Mouse (Mus musculus) CH12.LX (cell line): ENCODE data around the gene Ints3. TPM values are rescaled to one million over a fixed set of nuclear protein-coding genes. Genes with fewer than 3 reads are reported as not detected.

Experiments
- DNase-seq: peaks from one replicate; pipeline ENCODE4 v3.0.0-alpha.2; 2013; ENCODE audit errors: extremely low read depth
- H3K27ac ChIP-seq: 2 replicates; pipeline ENCODE4 v1.5.1; 2012; ENCODE audit warnings: low read depth, mild to moderate bottlenecking, control low read depth, moderate library complexity; ENCODE audit not compliant: insufficient read depth
- H3K27me3 ChIP-seq: replicated peaks from 2 replicates; pipeline ENCODE3; 2012; ENCODE audit warnings: inconsistent platforms
- H3K36me3 ChIP-seq, 2 experiments: replicated peaks in 1 of 2; 2 replicates each; pipeline versions ENCODE3 to v1.6.1; 2012; ENCODE audit warnings: inconsistent platforms in 1 of 2, low read length in 1 of 2, mild to moderate bottlenecking in 1 of 2, mixed read lengths in 1 of 2, moderate library complexity in 1 of 2; ENCODE audit not compliant: control insufficient read depth in 1 of 2, insufficient read depth in 1 of 2
- H3K4me1 ChIP-seq, 2 experiments: 2 replicates each; pipeline ENCODE4 v1.6.1; 2012; ENCODE audit warnings: inconsistent platforms in 1 of 2, moderate library complexity in 1 of 2; ENCODE audit not compliant: insufficient read depth in 2 of 2, control insufficient read depth in 1 of 2
- H3K4me2 ChIP-seq: 2 replicates; pipeline ENCODE4 v1.6.1; 2012; ENCODE audit warnings: low read depth, mild to moderate bottlenecking, control low read depth; ENCODE audit not compliant: poor library complexity, insufficient read depth, severe bottlenecking
- H3K4me3 ChIP-seq, 3 experiments: fragments of 150-350 bp in 1 of 3; sonication (generic) in 1 of 3; replicated peaks in 1 of 3; 2 replicates each; pipeline versions ENCODE3 to v1.5.1; 2011 to 2012; ENCODE audit warnings: low read depth in 2 of 3, low read length in 2 of 3, mild to moderate bottlenecking in 2 of 3, moderate library complexity in 2 of 3, control low read depth in 1 of 3, improper control_type of control experiment in 1 of 3, inconsistent platforms in 1 of 3, mixed read lengths in 1 of 3; ENCODE audit not compliant: poor library complexity in 1 of 3
- H3K79me2 ChIP-seq: replicated peaks from 2 replicates; pipeline ENCODE4 v1.6.1; 2012; ENCODE audit warnings: mild to moderate bottlenecking, moderate library complexity; ENCODE audit not compliant: control insufficient read depth, poor library complexity, insufficient read depth, severe bottlenecking; ENCODE audit errors: extremely low read depth
- H3K9ac ChIP-seq: 2 replicates; pipeline ENCODE4 v1.6.1; 2012; ENCODE audit warnings: low read depth, mild to moderate bottlenecking, control low read depth, moderate library complexity; ENCODE audit not compliant: insufficient read depth
- H3K9me3 ChIP-seq: replicated peaks from 2 replicates; pipeline ENCODE3; 2012; ENCODE audit warnings: low read length, inconsistent platforms, mixed read lengths
- BHLHE40 ChIP-seq: IDR thresholded peaks from 2 replicates; pipeline ENCODE4 v1.6.1; 2011; ENCODE audit warnings: mild to moderate bottlenecking, low read depth, low read length, improper control_type of control experiment
- CHD2 ChIP-seq: IDR thresholded peaks from 2 replicates; pipeline ENCODE4 v1.6.1; 2011; ENCODE audit warnings: low read length, improper control_type of control experiment
- ELF1 ChIP-seq: IDR thresholded peaks from 2 replicates; pipeline ENCODE4 v1.6.1; 2014; ENCODE audit warnings: low read depth, mild to moderate bottlenecking, inconsistent platforms, low read length, improper control_type of control experiment
- EP300 ChIP-seq: IDR thresholded peaks from 2 replicates; pipeline ENCODE4 v1.6.1; 2011; ENCODE audit warnings: low read length, improper control_type of control experiment
- GABPA ChIP-seq: IDR thresholded peaks from 2 replicates; pipeline ENCODE4 v1.6.1; 2012; ENCODE audit warnings: low read depth, low read length, improper control_type of control experiment, inconsistent platforms; ENCODE audit not compliant: insufficient replicate concordance
- HCFC1 ChIP-seq: IDR thresholded peaks from 2 replicates; pipeline ENCODE4 v1.6.1; 2012; ENCODE audit warnings: low read depth, mild to moderate bottlenecking, inconsistent platforms, low read length, improper control_type of control experiment
- IRF4 ChIP-seq: IDR thresholded peaks from 2 replicates; pipeline ENCODE4 v1.6.1; 2014; ENCODE audit warnings: low read depth, mild to moderate bottlenecking, inconsistent platforms, low read length, improper control_type of control experiment
- JUND ChIP-seq: conservative IDR thresholded peaks from 2 replicates; pipeline ENCODE4 v1.6.1; 2011; ENCODE audit warnings: low read depth, low read length, improper control_type of control experiment
- MAFK ChIP-seq: IDR thresholded peaks from 2 replicates; pipeline ENCODE4 v1.6.1; 2011; ENCODE audit warnings: low read length, improper control_type of control experiment; ENCODE audit not compliant: insufficient replicate concordance
- MAX ChIP-seq: IDR thresholded peaks from 2 replicates; pipeline ENCODE4 v1.6.1; 2011; ENCODE audit warnings: low read length, improper control_type of control experiment
- MAZ ChIP-seq: IDR thresholded peaks from 2 replicates; pipeline ENCODE4 v1.6.1; 2012; ENCODE audit warnings: low read depth, mild to moderate bottlenecking, inconsistent platforms, low read length, improper control_type of control experiment, moderate library complexity
- MYC ChIP-seq: IDR thresholded peaks from 2 replicates; pipeline ENCODE4 v1.6.1; 2011; ENCODE audit warnings: low read depth, mild to moderate bottlenecking, improper control_type of control experiment, low read length
- NRF1 ChIP-seq: IDR thresholded peaks from 2 replicates; pipeline ENCODE4 v1.6.1; 2014; ENCODE audit warnings: low read depth, mild to moderate bottlenecking, inconsistent platforms, low read length, improper control_type of control experiment, moderate library complexity
- PAX5 ChIP-seq: IDR thresholded peaks from 2 replicates; pipeline ENCODE4 v1.6.1; 2012; ENCODE audit warnings: low read length, inconsistent platforms, mixed read lengths
- RCOR1 ChIP-seq: conservative IDR thresholded peaks from 2 replicates; pipeline ENCODE4 v1.6.1; 2012; ENCODE audit warnings: low read depth, mild to moderate bottlenecking, inconsistent platforms, low read length, improper control_type of control experiment
- SIN3A ChIP-seq: IDR thresholded peaks from 2 replicates; pipeline ENCODE4 v1.6.1; 2012; ENCODE audit warnings: low read length, improper control_type of control experiment, inconsistent platforms
- SMC3 ChIP-seq: IDR thresholded peaks from 2 replicates; pipeline ENCODE4 v1.6.1; 2011; ENCODE audit warnings: low read depth, low read length, improper control_type of control experiment
- TCF12 ChIP-seq: IDR thresholded peaks from 2 replicates; pipeline ENCODE4 v1.6.1; 2014; ENCODE audit warnings: low read depth, mild to moderate bottlenecking, inconsistent platforms, low read length, improper control_type of control experiment
- UBTF ChIP-seq: IDR thresholded peaks from 2 replicates; pipeline ENCODE4 v1.6.1; 2012; ENCODE audit warnings: low read depth, mild to moderate bottlenecking, inconsistent platforms, low read length, improper control_type of control experiment, moderate library complexity
- ZNF384 ChIP-seq: IDR thresholded peaks from 2 replicates; pipeline ENCODE4 v1.6.1; 2012; ENCODE audit warnings: low read depth, low read length, improper control_type of control experiment, inconsistent platforms
- dilution Hi-C: fragments of 300-500 bp; cut with MboI; formaldehyde crosslinking; loops from 2 replicates; pipeline ENCODE4 v1.14.3; 2020; ENCODE audit warnings: low sequenced_read_pairs; ENCODE audit not compliant: extremely low pct_unique_long_range_greater_than_20kb, extremely low pct_ligation_motif_present
- in situ Hi-C: fragments of 300-500 bp; cut with MboI; formaldehyde crosslinking; loops from 3 replicates; pipeline ENCODE4 v1.14.3; 2019; ENCODE audit warnings: low sequenced_read_pairs, low pct_ligation_motif_present, low pct_unique_long_range_greater_than_20kb, mixed read lengths
- polyA plus RNA-seq: library from polyadenylated mRNA; unstranded; fragments of >175 nt; gene quantifications from 2 replicates; pipeline ENCODE4 v1.2.1, GENCODE M21; 2012; ENCODE audit warnings: low read depth; ENCODE audit not compliant: insufficient read length
- total RNA-seq, 2 experiments: library from RNA; depleted of rRNA; stranded (reverse); fragments of 300-350 nt in 1 of 2; fragments of >200 nt in 1 of 2; gene quantifications; 2 replicates each; pipeline ENCODE4 v1.2.3; 2012 to 2014

The Ints3 gene
- total and polyA plus RNA-seq, 3 experiments: 20.5 to 45.9 (median 30.7) TPM

DNA sequence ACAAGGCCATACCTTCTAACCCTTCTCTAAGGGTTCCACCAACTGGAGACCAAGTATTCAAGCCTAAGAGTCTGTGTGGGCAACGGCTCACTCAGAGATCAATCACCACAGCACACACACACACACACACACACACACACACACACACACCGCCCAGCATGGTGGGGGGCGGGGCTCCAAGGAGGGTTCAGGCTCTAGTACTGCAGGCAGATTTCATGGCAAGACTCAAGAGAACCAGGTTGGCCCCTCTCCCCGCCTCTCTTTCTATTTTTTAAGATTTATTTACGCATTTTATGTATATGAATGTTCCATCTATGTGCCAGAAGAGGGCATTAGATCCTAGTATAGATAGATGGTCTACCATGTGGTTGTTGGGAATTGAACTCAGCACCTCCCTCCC, 60.6 kb downstream of the Ints3 start:
- Histone ChIP-seq H3K4me3 (no peak overlapping the region), H3K9ac (no peak overlapping the region), H3K79me2 (no peaks in the 10 kb centered on the region), H3K4me1 (peaks cover 8 to 21% of the 10 kb centered on the region in 2 experiments), H3K4me2 (no peak overlapping the region), H3K9me3 (no peaks in the 10 kb centered on the region), H3K36me3 (no peaks in the 10 kb centered on the region), H3K27ac (no peak overlapping the region), H3K27me3 (no peaks in the 10 kb centered on the region)
- in situ Hi-C loops: loop anchor here (5.0 to 10.0 kb wide), 2 partner anchors 78 to 151 kb away; partner anchors contain the start of gene Gatad2b
- no peak for DNase-seq
- TF ChIP-seq IRF4 (no peak), MAZ (no peak), MAFK (no peak), ELF1 (no peak), MAX (no peak), GABPA (no peak), UBTF (no peak), BHLHE40 (no peak)
- dilution Hi-C loops: no loop called here

DNA sequence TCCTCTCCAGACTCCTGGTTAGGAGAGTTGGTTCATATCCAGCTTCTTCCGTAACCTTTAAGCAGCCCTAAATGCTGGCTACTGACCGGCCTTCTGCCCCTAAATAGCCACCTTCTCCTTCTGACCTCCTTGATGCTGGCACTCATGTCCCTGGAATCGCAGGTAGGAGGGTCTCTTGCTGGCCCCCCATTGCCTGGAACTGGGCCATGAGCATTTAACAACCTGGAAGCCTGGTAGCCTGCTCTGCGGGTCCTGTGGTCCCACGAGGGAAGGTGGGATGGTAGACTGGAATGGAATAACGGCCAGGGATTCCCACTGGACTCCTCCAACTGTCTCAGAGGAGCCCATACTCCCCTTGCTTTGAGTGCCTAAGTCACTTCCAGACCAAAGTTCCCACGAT, 61.6 kb downstream of the Ints3 start:
- H3K36me3 ChIP-seq: no peaks in the 10 kb centered on the region
- in situ Hi-C loops: loop anchor here (5.0 to 10.0 kb wide), 2 partner anchors 77 to 150 kb away; partner anchors contain the start of gene Gatad2b
- H3K27me3 ChIP-seq: no peaks in the 10 kb centered on the region
- H3K4me1 ChIP-seq: peaks cover 8 to 27% of the 10 kb centered on the region in 2 experiments
- no peak for TF ChIP-seq ZNF384
- no peak for TF ChIP-seq SIN3A
- no peak for TF ChIP-seq PAX5
- no peak for TF ChIP-seq MAZ
- TF ChIP-seq TCF12: no peak
- no peak for TF ChIP-seq EP300
- TF ChIP-seq SMC3: no peak
- TF ChIP-seq CHD2: no peak
- TF ChIP-seq UBTF: no peak
- TF ChIP-seq JUND: no peak
- TF ChIP-seq RCOR1: no peak
- TF ChIP-seq NRF1: no peak
- TF ChIP-seq MYC: no peak
- TF ChIP-seq HCFC1: no peak
- TF ChIP-seq, all 38 proteins: peak for 0
- Histone ChIP-seq H3K9me3 (no peaks in the 10 kb centered on the region), H3K79me2 (no peaks in the 10 kb centered on the region), H3K9ac (no peak overlapping the region), H3K4me2 (no peak overlapping the region), H3K27ac (no peak overlapping the region), H3K4me3 (no peak overlapping the region)
- dilution Hi-C loops: no loop called here
- DNase-seq: no peak
